Mouse (Mus musculus) liver, embryonic 15.5 days (tissue): ENCODE measurements around the gene Rcbtb2. TPM values are rescaled to one million over a fixed set of nuclear protein-coding genes. Genes with fewer than 3 reads are reported as not detected.

Source experiments
- ATAC-seq: fragments of 200-750 bp; cut with Nextera tagmentation; 2 replicates; pipeline ENCODE4 v1.8.0; 2017; ENCODE audit warnings: moderate number of reproducible peaks, mild to moderate bottlenecking, moderate library complexity; ENCODE audit not compliant: insufficient read depth
- H3K27ac ChIP-seq: fragments of 300-500 bp; sonication (generic); replicated peaks from 2 replicates; pipeline ENCODE4 v1.5.1; 2015; ENCODE audit warnings: mild to moderate bottlenecking, inconsistent platforms
- H3K27me3 ChIP-seq: fragments of 300-500 bp; sonication (generic); 2 replicates; pipeline ENCODE4 v1.6.1; 2015; ENCODE audit warnings: mild to moderate bottlenecking, inconsistent platforms
- H3K36me3 ChIP-seq: fragments of 300-500 bp; sonication (generic); replicated peaks from 2 replicates; pipeline ENCODE4 v1.6.1; 2015; ENCODE audit warnings: moderate library complexity, mild to moderate bottlenecking, inconsistent platforms
- H3K4me1 ChIP-seq: fragments of 300-500 bp; sonication (generic); replicated peaks from 2 replicates; pipeline ENCODE4 v1.6.1; 2015; ENCODE audit warnings: inconsistent platforms
- H3K4me2 ChIP-seq: fragments of 300-500 bp; sonication (generic); 2 replicates; pipeline ENCODE4 v1.6.1; 2015; ENCODE audit warnings: moderate library complexity, mild to moderate bottlenecking, inconsistent platforms
- H3K4me3 ChIP-seq: fragments of 300-500 bp; sonication (generic); replicated peaks from 2 replicates; pipeline ENCODE4 v1.5.1; 2015; ENCODE audit warnings: mild to moderate bottlenecking, inconsistent platforms
- H3K9ac ChIP-seq: fragments of 300-500 bp; sonication (generic); 2 replicates; pipeline ENCODE4 v1.6.1; 2015; ENCODE audit warnings: moderate library complexity, mild to moderate bottlenecking, inconsistent platforms
- H3K9me3 ChIP-seq: fragments of 300-500 bp; sonication (generic); replicated peaks from 2 replicates; pipeline ENCODE4 v1.6.1; 2016; ENCODE audit warnings: inconsistent platforms
- WGBS: fragments of 180-500 bp; shearing (Covaris S2); methylation state at CpG from one replicate; pipeline ENCODE4 v1.1.7; 2015; ENCODE audit warnings: mixed read lengths; ENCODE audit not compliant: insufficient replicate concordance; 5-methylcytosine and 5-hydroxymethylcytosine counted together
- polyA plus RNA-seq: library from polyadenylated mRNA; unstranded; fragments of >200 nt; fragmentation: Nextera tagmentation; extraction: Ambion mirVana; gene quantifications from 2 replicates; pipeline ENCODE4 v1.2.1, GENCODE M21; 2015

Rcbtb2 gene
- polyA plus RNA-seq, 1 experiment from 2014 or later: 18.9 TPM

GRCm38 (mm10) chr14:73161303-73161702 lies 38.5 kb downstream of the Rcbtb2 start:
- H3K4me3 ChIP-seq: no peak overlapping the region
- peaks cover 13% of the 10 kb centered on the region; the same call in 1 of the 2 replicates for H3K36me3 ChIP-seq
- WGBS: 58% methylated on average over 5 of the region's 5 CpGs
- ATAC-seq: no peak
- H3K9me3 ChIP-seq: no peaks in the 10 kb centered on the region
- no peak overlapping the region for H3K27ac ChIP-seq
- no peak overlapping the region for H3K4me2 ChIP-seq
- H3K4me1 ChIP-seq: no peaks in the 10 kb centered on the region; the same call in 1 of the 2 replicates
- no peak overlapping the region for H3K9ac ChIP-seq
- no peaks in the 10 kb centered on the region for H3K27me3 ChIP-seq

DNA sequence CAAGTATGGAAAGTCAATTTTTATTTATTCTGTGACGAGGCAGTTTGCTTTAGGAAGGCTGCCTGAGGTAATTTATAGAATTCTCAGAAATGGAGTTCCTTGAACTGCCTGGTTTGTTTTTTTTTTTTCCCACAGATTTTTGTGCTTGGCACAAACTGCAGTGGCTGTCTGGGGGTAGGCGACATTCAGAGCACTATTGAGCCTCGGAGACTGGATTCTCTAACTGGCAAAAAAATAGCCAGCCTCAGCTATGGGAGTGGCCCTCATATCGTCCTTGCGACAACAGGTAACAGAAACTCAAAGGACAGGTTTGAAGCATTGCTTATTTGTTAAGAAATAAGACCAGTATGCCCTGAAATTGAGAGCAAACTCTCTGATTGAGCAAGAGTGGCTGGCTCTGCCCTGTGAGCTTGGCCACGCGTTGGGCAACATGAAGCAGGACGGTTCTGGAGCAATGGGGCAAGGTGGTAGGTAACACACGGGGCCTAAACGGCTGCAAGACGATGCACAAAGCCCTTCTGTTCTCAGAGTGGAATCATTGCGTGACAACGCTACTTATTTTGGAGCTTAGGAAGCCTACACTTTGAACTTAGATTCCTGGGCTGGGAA lies 39.5 kb downstream of the Rcbtb2 start:
- ATAC-seq: no peak
- H3K9ac ChIP-seq: no peak overlapping the region
- no peak overlapping the region for H3K27ac ChIP-seq
- H3K4me1 ChIP-seq: no peaks in the 10 kb centered on the region; the same call in 1 of the 2 replicates
- H3K4me2 ChIP-seq: no peak overlapping the region
- H3K36me3 ChIP-seq: peaks cover 13% of the 10 kb centered on the region; the same call in 1 of the 2 replicates
- H3K9me3 ChIP-seq: no peaks in the 10 kb centered on the region
- 71% methylated on average over 13 of the region's 13 CpGs for WGBS
- no peak overlapping the region for H3K4me3 ChIP-seq
- H3K27me3 ChIP-seq: no peaks in the 10 kb centered on the region

- no peak for ATAC-seq
- H3K4me3 ChIP-seq: no peak overlapping the region
- no peaks in the 10 kb centered on the region for H3K27me3 ChIP-seq
- no peaks in the 10 kb centered on the region for H3K9me3 ChIP-seq
- peaks cover 13% of the 10 kb centered on the region; the same call in 1 of the 2 replicates for H3K36me3 ChIP-seq
- no peak overlapping the region for H3K9ac ChIP-seq
- no peak overlapping the region for H3K27ac ChIP-seq
- WGBS: 49% methylated on average over 10 of the region's 10 CpGs
- no peaks in the 10 kb centered on the region; the same call in 1 of the 2 replicates for H3K4me1 ChIP-seq
- no peak overlapping the region for H3K4me2 ChIP-seq
Observed at GRCm38 (mm10) chr14:73163363-73163998, 40.6 kb downstream of the Rcbtb2 start.

DNA sequence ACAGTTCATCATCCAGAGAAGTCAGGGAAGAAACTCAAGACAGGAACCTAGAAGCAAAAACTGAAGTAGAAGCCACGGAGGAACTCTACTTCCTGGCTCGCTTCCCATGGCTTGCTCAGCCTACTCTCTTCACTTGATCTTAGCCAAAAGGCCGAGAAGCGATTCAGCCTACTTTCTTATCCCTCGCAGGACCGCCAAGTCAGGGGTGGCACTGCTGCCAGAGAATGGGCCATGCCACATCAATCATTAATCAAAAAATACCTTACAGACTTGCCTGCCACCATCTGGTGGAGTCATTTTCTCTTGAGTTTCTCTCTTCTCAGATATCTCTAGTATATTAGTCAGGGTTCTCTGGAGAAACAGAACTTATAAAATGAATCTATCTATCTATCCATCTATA lies 42.3 kb downstream of the Rcbtb2 start:
- Histone ChIP-seq H3K9ac (no peak overlapping the region), H3K36me3 (peaks cover 13% of the 10 kb centered on the region; the same call in 1 of the 2 replicates), H3K9me3 (no peaks in the 10 kb centered on the region), H3K4me3 (no peak overlapping the region), H3K4me2 (no peak overlapping the region), H3K27me3 (no peaks in the 10 kb centered on the region), H3K4me1 (peaks cover under 1% of the 10 kb centered on the region; the same call in 1 of the 2 replicates), H3K27ac (no peak overlapping the region)
- 77% methylated on average over 6 of the region's 6 CpGs for WGBS
- no peak for ATAC-seq

- Histone ChIP-seq H3K27ac (no peak overlapping the region), H3K27me3 (no peaks in the 10 kb centered on the region), H3K4me3 (no peak overlapping the region), H3K36me3 (peaks cover 6% of the 10 kb centered on the region; the same call in 1 of the 2 replicates), H3K4me2 (no peak overlapping the region), H3K4me1 (peaks cover 14% of the 10 kb centered on the region), H3K9me3 (no peaks in the 10 kb centered on the region), H3K9ac (no peak overlapping the region)
- 71% methylated on average over 6 of the region's 6 CpGs for WGBS
- ATAC-seq: no peak
Observed at GRCm38 (mm10) chr14:73168605-73169004, 45.8 kb downstream of the Rcbtb2 start.

GRCm38 (mm10) chr14:73169926-73170844 lies 47.3 kb downstream of the Rcbtb2 start:
- Histone ChIP-seq H3K4me3 (no peak overlapping the region), H3K9me3 (no peaks in the 10 kb centered on the region), H3K27ac (no peak overlapping the region), H3K36me3 (no peaks in the 10 kb centered on the region; the same call in 1 of the 2 replicates), H3K4me1 (peaks cover 26% of the 10 kb centered on the region), H3K9ac (no peak overlapping the region), H3K27me3 (no peaks in the 10 kb centered on the region), H3K4me2 (no peak overlapping the region)
- WGBS: 68% methylated on average over 13 of the region's 13 CpGs
- 0 out of 2 replicates have a peak, but pooled peaks have one; percentile 25 for ATAC-seq

GRCm38 (mm10) chr14:73172196-73173011 lies 49.6 kb downstream of the Rcbtb2 start:
- 0 out of 2 replicates have a peak overlapping the region, but pooled peaks have one; percentile 15 for H3K27ac ChIP-seq
- 54% methylated on average over 12 of the region's 12 CpGs for WGBS
- H3K4me2 ChIP-seq: no peak overlapping the region
- H3K4me1 ChIP-seq: peaks cover 40% of the 10 kb centered on the region
- peak; percentile 36; the same call in 1 of the 2 replicates for ATAC-seq
- H3K9ac ChIP-seq: no peak overlapping the region
- H3K27me3 ChIP-seq: no peaks in the 10 kb centered on the region
- no peak overlapping the region for H3K4me3 ChIP-seq
- no peaks in the 10 kb centered on the region for H3K9me3 ChIP-seq
- no peaks in the 10 kb centered on the region for H3K36me3 ChIP-seq

- Histone ChIP-seq H3K27ac (no peak overlapping the region), H3K4me3 (no peak overlapping the region), H3K9ac (no peak overlapping the region), H3K4me1 (peaks cover 44% of the 10 kb centered on the region), H3K27me3 (no peaks in the 10 kb centered on the region), H3K36me3 (0 out of 2 replicates have a peak, but pooled peaks cover 6% of the 10 kb centered on the region), H3K4me2 (no peak overlapping the region), H3K9me3 (no peaks in the 10 kb centered on the region)
- no peak for ATAC-seq
- WGBS: 70% methylated on average over 11 of the region's 11 CpGs
Observed at GRCm38 (mm10) chr14:73173662-73174061, 50.8 kb downstream of the Rcbtb2 start.

DNA sequence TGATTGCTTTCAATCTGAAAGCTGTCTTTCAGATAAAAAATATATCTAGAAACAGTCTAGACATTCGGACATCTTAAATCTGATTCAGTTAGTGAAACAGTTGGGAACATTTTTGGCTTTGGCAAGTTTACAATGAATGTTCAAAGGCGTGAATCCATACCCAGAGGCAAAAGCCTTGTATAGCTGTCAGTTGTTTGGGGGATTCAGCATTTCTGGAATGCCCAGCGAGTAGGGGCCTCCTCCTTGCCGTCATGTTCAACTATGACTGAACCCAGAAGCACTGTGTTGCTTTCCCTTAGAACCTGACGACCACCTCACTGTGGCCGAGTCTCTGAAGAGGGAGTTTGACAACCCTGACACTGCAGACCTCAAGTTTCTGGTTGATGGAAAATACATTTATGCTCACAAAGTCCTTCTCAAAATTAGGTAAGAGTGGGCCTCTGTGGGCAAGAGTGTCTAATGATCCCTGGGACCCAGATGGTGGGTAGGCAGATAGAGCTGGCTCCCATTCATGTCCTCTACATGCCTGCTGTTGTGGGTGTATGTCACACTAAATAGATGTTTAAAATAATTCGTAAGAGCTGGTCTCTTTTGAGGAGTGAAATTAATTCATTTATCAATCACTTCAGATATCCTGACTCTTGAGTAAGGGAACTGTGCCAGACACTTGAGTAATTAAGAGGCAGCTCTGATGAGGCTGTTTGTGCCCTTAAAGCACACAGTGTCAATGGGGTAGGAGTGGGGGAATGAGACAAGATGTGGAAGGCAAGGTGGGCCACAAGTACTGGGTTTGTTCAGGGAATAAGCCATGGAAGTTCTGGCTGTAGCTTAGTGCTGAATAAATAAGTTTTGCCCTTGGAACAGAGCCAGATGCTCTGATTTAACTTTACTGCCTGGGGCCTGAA lies 51.5 kb downstream of the Rcbtb2 start:
- H3K4me1 ChIP-seq: peaks cover 45% of the 10 kb centered on the region
- H3K9ac ChIP-seq: no peak overlapping the region
- H3K36me3 ChIP-seq: 0 out of 2 replicates have a peak, but pooled peaks cover 6% of the 10 kb centered on the region
- no peak overlapping the region for H3K4me2 ChIP-seq
- no peak overlapping the region; the same call in 1 of the 2 replicates for H3K27ac ChIP-seq
- ATAC-seq: no peak
- H3K27me3 ChIP-seq: no peaks in the 10 kb centered on the region
- WGBS: 70% methylated on average over 7 of the region's 7 CpGs
- H3K4me3 ChIP-seq: no peak overlapping the region
- H3K9me3 ChIP-seq: no peaks in the 10 kb centered on the region
